Mouse (Mus musculus) CH12.LX (cell line): ENCODE results near the gene Gpr141. TPM values are rescaled to one million over a fixed set of nuclear protein-coding genes. Genes with fewer than 3 reads are reported as not detected.

Experiments used
- DNase-seq: peaks from one replicate; pipeline ENCODE4 v3.0.0-alpha.2; 2013; ENCODE audit errors: extremely low read depth
- H3K27ac ChIP-seq: 2 replicates; pipeline ENCODE4 v1.5.1; 2012; ENCODE audit warnings: low read depth, mild to moderate bottlenecking, control low read depth, moderate library complexity; ENCODE audit not compliant: insufficient read depth
- H3K27me3 ChIP-seq: replicated peaks from 2 replicates; pipeline ENCODE3; 2012; ENCODE audit warnings: inconsistent platforms
- H3K36me3 ChIP-seq, 2 experiments: replicated peaks in 1 of 2; 2 replicates each; pipeline versions ENCODE3 to v1.6.1; 2012; ENCODE audit warnings: inconsistent platforms in 1 of 2, low read length in 1 of 2, mild to moderate bottlenecking in 1 of 2, mixed read lengths in 1 of 2, moderate library complexity in 1 of 2; ENCODE audit not compliant: control insufficient read depth in 1 of 2, insufficient read depth in 1 of 2
- H3K4me1 ChIP-seq, 2 experiments: 2 replicates each; pipeline ENCODE4 v1.6.1; 2012; ENCODE audit warnings: inconsistent platforms in 1 of 2, moderate library complexity in 1 of 2; ENCODE audit not compliant: insufficient read depth in 2 of 2, control insufficient read depth in 1 of 2
- H3K4me2 ChIP-seq: 2 replicates; pipeline ENCODE4 v1.6.1; 2012; ENCODE audit warnings: low read depth, mild to moderate bottlenecking, control low read depth; ENCODE audit not compliant: poor library complexity, insufficient read depth, severe bottlenecking
- H3K4me3 ChIP-seq, 3 experiments: fragments of 150-350 bp in 1 of 3; sonication (generic) in 1 of 3; replicated peaks in 1 of 3; 2 replicates each; pipeline versions ENCODE3 to v1.5.1; 2011 to 2012; ENCODE audit warnings: low read depth in 2 of 3, low read length in 2 of 3, mild to moderate bottlenecking in 2 of 3, moderate library complexity in 2 of 3, control low read depth in 1 of 3, improper control_type of control experiment in 1 of 3, inconsistent platforms in 1 of 3, mixed read lengths in 1 of 3; ENCODE audit not compliant: poor library complexity in 1 of 3
- H3K79me2 ChIP-seq: replicated peaks from 2 replicates; pipeline ENCODE4 v1.6.1; 2012; ENCODE audit warnings: mild to moderate bottlenecking, moderate library complexity; ENCODE audit not compliant: control insufficient read depth, poor library complexity, insufficient read depth, severe bottlenecking; ENCODE audit errors: extremely low read depth
- H3K9ac ChIP-seq: 2 replicates; pipeline ENCODE4 v1.6.1; 2012; ENCODE audit warnings: low read depth, mild to moderate bottlenecking, control low read depth, moderate library complexity; ENCODE audit not compliant: insufficient read depth
- H3K9me3 ChIP-seq: replicated peaks from 2 replicates; pipeline ENCODE3; 2012; ENCODE audit warnings: low read length, inconsistent platforms, mixed read lengths
- BHLHE40 ChIP-seq: IDR thresholded peaks from 2 replicates; pipeline ENCODE4 v1.6.1; 2011; ENCODE audit warnings: mild to moderate bottlenecking, low read depth, low read length, improper control_type of control experiment
- CHD1 ChIP-seq: IDR thresholded peaks from 2 replicates; pipeline ENCODE4 v1.6.1; 2012; ENCODE audit warnings: low read depth, low read length, improper control_type of control experiment, inconsistent platforms
- CHD2 ChIP-seq: IDR thresholded peaks from 2 replicates; pipeline ENCODE4 v1.6.1; 2011; ENCODE audit warnings: low read length, improper control_type of control experiment
- CTCF ChIP-seq, 2 experiments: IDR thresholded peaks in 1 of 2; conservative IDR thresholded peaks in 1 of 2; 2 replicates each; pipeline ENCODE4 v1.5.1; 2011 to 2012; ENCODE audit warnings: low read depth in 2 of 2, low read length in 2 of 2, improper control_type of control experiment in 1 of 2, inconsistent platforms in 1 of 2, mild to moderate bottlenecking in 1 of 2, moderate library complexity in 1 of 2
- ELF1 ChIP-seq: IDR thresholded peaks from 2 replicates; pipeline ENCODE4 v1.6.1; 2014; ENCODE audit warnings: low read depth, mild to moderate bottlenecking, inconsistent platforms, low read length, improper control_type of control experiment
- EP300 ChIP-seq: IDR thresholded peaks from 2 replicates; pipeline ENCODE4 v1.6.1; 2011; ENCODE audit warnings: low read length, improper control_type of control experiment
- ETS1 ChIP-seq: conservative IDR thresholded peaks from 2 replicates; pipeline ENCODE4 v1.6.1; 2012; ENCODE audit warnings: low read depth, mild to moderate bottlenecking, inconsistent platforms, low read length, improper control_type of control experiment, moderate library complexity
- HCFC1 ChIP-seq: IDR thresholded peaks from 2 replicates; pipeline ENCODE4 v1.6.1; 2012; ENCODE audit warnings: low read depth, mild to moderate bottlenecking, inconsistent platforms, low read length, improper control_type of control experiment
- IRF4 ChIP-seq: IDR thresholded peaks from 2 replicates; pipeline ENCODE4 v1.6.1; 2014; ENCODE audit warnings: low read depth, mild to moderate bottlenecking, inconsistent platforms, low read length, improper control_type of control experiment
- MAFK ChIP-seq: IDR thresholded peaks from 2 replicates; pipeline ENCODE4 v1.6.1; 2011; ENCODE audit warnings: low read length, improper control_type of control experiment; ENCODE audit not compliant: insufficient replicate concordance
- MAX ChIP-seq: IDR thresholded peaks from 2 replicates; pipeline ENCODE4 v1.6.1; 2011; ENCODE audit warnings: low read length, improper control_type of control experiment
- MAZ ChIP-seq: IDR thresholded peaks from 2 replicates; pipeline ENCODE4 v1.6.1; 2012; ENCODE audit warnings: low read depth, mild to moderate bottlenecking, inconsistent platforms, low read length, improper control_type of control experiment, moderate library complexity
- MEF2A ChIP-seq: IDR thresholded peaks from 2 replicates; pipeline ENCODE4 v1.6.1; 2014; ENCODE audit warnings: low read depth, mild to moderate bottlenecking, inconsistent platforms, low read length, improper control_type of control experiment, borderline replicate concordance
- NELFE ChIP-seq: IDR thresholded peaks from 2 replicates; pipeline ENCODE4 v1.6.1; 2011; ENCODE audit warnings: low read depth, low read length, improper control_type of control experiment
- POLR2A ChIP-seq: IDR thresholded peaks from 2 replicates; pipeline ENCODE4 v1.6.1; 2011; ENCODE audit warnings: low read depth, mild to moderate bottlenecking, improper control_type of control experiment, low read length
- POLR2AphosphoS2 ChIP-seq: IDR thresholded peaks from 2 replicates; pipeline ENCODE4 v1.6.1; 2011; ENCODE audit warnings: low read depth, low read length, improper control_type of control experiment
- RAD21 ChIP-seq: IDR thresholded peaks from 2 replicates; pipeline ENCODE4 v1.6.1; 2011; ENCODE audit warnings: low read depth, mild to moderate bottlenecking, low read length, improper control_type of control experiment, moderate library complexity
- RCOR1 ChIP-seq: conservative IDR thresholded peaks from 2 replicates; pipeline ENCODE4 v1.6.1; 2012; ENCODE audit warnings: low read depth, mild to moderate bottlenecking, inconsistent platforms, low read length, improper control_type of control experiment
- SIN3A ChIP-seq: IDR thresholded peaks from 2 replicates; pipeline ENCODE4 v1.6.1; 2012; ENCODE audit warnings: low read length, improper control_type of control experiment, inconsistent platforms
- TCF12 ChIP-seq: IDR thresholded peaks from 2 replicates; pipeline ENCODE4 v1.6.1; 2014; ENCODE audit warnings: low read depth, mild to moderate bottlenecking, inconsistent platforms, low read length, improper control_type of control experiment
- USF1 ChIP-seq: IDR thresholded peaks from 2 replicates; pipeline ENCODE4 v1.6.1; 2014; ENCODE audit warnings: low read depth, mild to moderate bottlenecking, inconsistent platforms, low read length, improper control_type of control experiment
- USF2 ChIP-seq: conservative IDR thresholded peaks from 2 replicates; pipeline ENCODE4 v1.6.1; 2011; ENCODE audit warnings: low read depth, low read length, improper control_type of control experiment
- ZC3H11A ChIP-seq: IDR thresholded peaks from 2 replicates; pipeline ENCODE4 v1.6.1; 2012; ENCODE audit warnings: low read depth, mild to moderate bottlenecking, inconsistent platforms, low read length, improper control_type of control experiment
- ZKSCAN1 ChIP-seq: IDR thresholded peaks from 2 replicates; pipeline ENCODE4 v1.6.1; 2012; ENCODE audit warnings: low read depth, inconsistent platforms, low read length, improper control_type of control experiment, borderline replicate concordance
- ZMIZ1 ChIP-seq: IDR thresholded peaks from 2 replicates; pipeline ENCODE4 v1.6.1; 2012; ENCODE audit warnings: low read depth, mild to moderate bottlenecking, inconsistent platforms, low read length, improper control_type of control experiment
- dilution Hi-C: fragments of 300-500 bp; cut with MboI; formaldehyde crosslinking; loops from 2 replicates; pipeline ENCODE4 v1.14.3; 2020; ENCODE audit warnings: low sequenced_read_pairs; ENCODE audit not compliant: extremely low pct_unique_long_range_greater_than_20kb, extremely low pct_ligation_motif_present
- in situ Hi-C: fragments of 300-500 bp; cut with MboI; formaldehyde crosslinking; loops from 3 replicates; pipeline ENCODE4 v1.14.3; 2019; ENCODE audit warnings: low sequenced_read_pairs, low pct_ligation_motif_present, low pct_unique_long_range_greater_than_20kb, mixed read lengths
- polyA plus RNA-seq: library from polyadenylated mRNA; unstranded; fragments of >175 nt; gene quantifications from 2 replicates; pipeline ENCODE4 v1.2.1, GENCODE M21; 2012; ENCODE audit warnings: low read depth; ENCODE audit not compliant: insufficient read length
- total RNA-seq, 2 experiments: library from RNA; depleted of rRNA; stranded (reverse); fragments of 300-350 nt in 1 of 2; fragments of >200 nt in 1 of 2; gene quantifications; 2 replicates each; pipeline ENCODE4 v1.2.3; 2012 to 2014

Gpr141 gene
- total and polyA plus RNA-seq, 3 experiments = 0.17 to 1.6 (median 0.60) TPM

DNA sequence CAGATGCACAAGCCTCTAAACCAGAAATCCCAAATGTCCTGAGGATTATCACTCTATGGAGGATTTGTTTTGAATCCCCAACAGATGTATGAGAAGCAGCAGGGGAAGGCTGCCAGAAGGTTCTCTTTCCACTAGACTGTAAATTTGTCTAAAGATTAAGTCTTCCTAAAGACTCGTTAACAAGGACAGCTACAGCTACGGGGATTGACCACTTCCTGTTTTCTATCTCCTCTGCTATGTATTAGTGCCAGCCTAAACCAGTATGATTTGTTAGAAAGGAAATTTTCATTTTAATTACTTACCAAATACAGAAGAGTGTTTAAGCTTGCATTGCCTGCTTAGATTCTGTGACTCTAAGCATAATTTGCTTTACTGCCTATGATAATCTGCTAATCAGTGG, 30.0 kb upstream of the Gpr141 start:
- in situ Hi-C loops = no loop called here
- TF ChIP-seq CTCF (conservative IDR thresholded peaks at IDR 0.05 in 1 of 2, IDR thresholded peaks at IDR 0.05 in 1 of 2; ENCODE audit: low read depth in 2 of 2, low read length in 2 of 2) = no peak
- TF ChIP-seq POLR2A = no peak
- TF ChIP-seq CHD2 = no peak
- TF ChIP-seq MAX = no peak
- no peak for TF ChIP-seq ZKSCAN1
- no peak for TF ChIP-seq ZC3H11A
- TF ChIP-seq MEF2A = no peak
- TF ChIP-seq BHLHE40 = no peak
- TF ChIP-seq ELF1 = no peak
- TF ChIP-seq USF2 = no peak
- TF ChIP-seq NELFE = no peak
- TF ChIP-seq USF1 = no peak
- no peak for TF ChIP-seq IRF4
- no peak for TF ChIP-seq MAZ
- TF ChIP-seq RAD21 = no peak
- TF ChIP-seq ZMIZ1 = no peak
- no peak for TF ChIP-seq POLR2AphosphoS2
- TF ChIP-seq ETS1 = no peak
- TF ChIP-seq CHD1 = no peak
- TF ChIP-seq EP300 = no peak
- no peaks in the 10 kb centered on the region for H3K27me3 ChIP-seq
- H3K27ac ChIP-seq = no peak overlapping the region
- H3K9me3 ChIP-seq = no peaks in the 10 kb centered on the region
- H3K36me3 ChIP-seq = no peaks in the 10 kb centered on the region
- DNase-seq = no peak
- H3K4me2 ChIP-seq = no peak overlapping the region
- dilution Hi-C loops = no loop called here
- peaks cover 4 to 15% of the 10 kb centered on the region in 2 experiments for H3K4me1 ChIP-seq
- no peaks in the 10 kb centered on the region for H3K79me2 ChIP-seq
- H3K4me3 ChIP-seq = no peak overlapping the region
- H3K9ac ChIP-seq = no peak overlapping the region

DNA sequence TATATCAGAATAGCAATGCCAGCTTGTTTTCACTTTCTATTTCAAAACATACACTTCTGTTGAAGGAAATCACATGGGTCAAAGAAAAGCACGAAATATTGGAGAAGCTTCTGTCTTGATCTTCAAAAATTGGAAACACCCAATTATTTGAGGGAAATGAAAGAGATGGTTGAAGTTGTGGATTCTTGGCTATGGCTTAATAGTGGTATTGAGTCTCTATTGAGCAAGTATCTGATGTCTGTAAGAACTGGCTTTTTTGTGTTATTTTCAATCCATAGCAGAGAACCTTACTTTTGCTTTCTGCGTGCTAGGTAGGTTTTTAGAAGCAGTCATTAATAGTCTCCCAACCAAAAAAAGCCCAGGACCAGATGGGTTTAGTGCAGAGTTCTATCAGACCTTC, 19.4 kb upstream of the Gpr141 start:
- Histone ChIP-seq H3K36me3 (no peaks in the 10 kb centered on the region), H3K9ac (no peak overlapping the region), H3K9me3 (no peaks in the 10 kb centered on the region), H3K79me2 (no peaks in the 10 kb centered on the region), H3K27me3 (no peaks in the 10 kb centered on the region), H3K4me1 (peaks cover 4% of the 10 kb centered on the region in 2 experiments; a peak in 2 of 4 replicates)
- dilution Hi-C loops = no loop called here
- no peak for TF ChIP-seq MEF2A
- no peak for TF ChIP-seq CHD1
- TF ChIP-seq TCF12 = no peak
- TF ChIP-seq RCOR1 = no peak
- TF ChIP-seq MAFK = no peak
- TF ChIP-seq ZKSCAN1 = no peak
- no peak for TF ChIP-seq USF2
- TF ChIP-seq SIN3A = no peak
- TF ChIP-seq HCFC1 = no peak
- no peak for TF ChIP-seq POLR2AphosphoS2
- TF ChIP-seq, all 38 proteins: peak for 0
- H3K4me2 ChIP-seq = no peak overlapping the region
- no peak for DNase-seq
- H3K4me3 ChIP-seq = no peak overlapping the region
- in situ Hi-C loops = no loop called here
- no peak overlapping the region for H3K27ac ChIP-seq
